ENCODE assay signal across 8 mouse cellular contexts in genomic region chr11:11867971-11868481, GRCm38 (mm10). TPM values are rescaled to one million over a fixed set of nuclear protein-coding genes. Genes with fewer than 3 reads are reported as not detected.
DNase-seq lines count a peak whose midpoint lies in the region; ATAC-seq and TF ChIP-seq lines count a peak whose summit lies in the region.

No protein-coding gene starts in this region.

- no peak for TF ChIP-seq POLR2A in cerebellum, adult 2 months (IDR thresholded peaks at IDR 0.05; ENCODE audit: borderline replicate concordance, insufficient read depth, low read length)

- no peak for TF ChIP-seq CTCF in E14TG2a.4 (conservative IDR thresholded peaks at IDR 0.05; ENCODE audit: low read length)
- TF ChIP-seq CTCF in cerebellum, adult 2 months (IDR thresholded peaks at IDR 0.05; ENCODE audit: borderline replicate concordance, insufficient read depth, low read depth, low read length): no peak

- peak overlapping the region; percentile 21 for H3K4me3 ChIP-seq in E14TG2a.4 (replicated peaks; ENCODE audit: low read length)
- H3K4me3 ChIP-seq in forebrain, embryonic 14.5 days (ENCODE audit: low read depth, low read length): peak overlapping the region; percentile 9
- no peak overlapping the region for H3K4me3 ChIP-seq in liver, embryonic 16.5 days (ENCODE audit: low read depth, low read length)
- H3K4me3 ChIP-seq in cerebellum, adult 2 months (replicated peaks; ENCODE audit: insufficient read depth, low read depth, low read length): no peak overlapping the region

- H3K9me3 ChIP-seq in E14TG2a.4 (ENCODE audit: low read length): no peaks in the 10 kb centered on the region
- H3K9me3 ChIP-seq in forebrain, embryonic 14.5 days (replicated peaks; ENCODE audit: control insufficient read depth, low read length): no peaks in the 10 kb centered on the region
- no peaks in the 10 kb centered on the region for H3K9me3 ChIP-seq in liver, embryonic 16.5 days (replicated peaks; ENCODE audit: control insufficient read depth, low read length)

- H3K4me2 ChIP-seq in forebrain, embryonic 14.5 days (ENCODE audit: low read length): peak overlapping the region; percentile 53
- H3K4me2 ChIP-seq in liver, embryonic 16.5 days (ENCODE audit: low read depth, low read length): peak overlapping the region; percentile 15; the same call in 1 of the 2 replicates

- H3K9ac ChIP-seq in forebrain, embryonic 14.5 days (ENCODE audit: low read length): peak overlapping the region; percentile 58
- no peak overlapping the region for H3K9ac ChIP-seq in liver, embryonic 16.5 days (ENCODE audit: low read depth, low read length)

- H3K27ac ChIP-seq in forebrain, embryonic 14.5 days (ENCODE audit: low read depth, low read length): peak overlapping the region; percentile 82
- H3K27ac ChIP-seq in liver, embryonic 16.5 days (ENCODE audit: low read length): no peak overlapping the region
- no peak overlapping the region for H3K27ac ChIP-seq in cerebellum, adult 2 months (ENCODE audit: insufficient read depth, low read length)

- WGBS in forebrain, embryonic 14.5 days: under 1% methylated on average over 14 of the region's 14 CpGs
- WGBS in liver, embryonic 16.5 days (ENCODE audit: insufficient replicate concordance): 21% methylated on average over 14 of the region's 14 CpGs
- WGBS in cerebellum, adult 2 months: 10% methylated on average over 14 of the region's 14 CpGs

- DNase-seq in frontal cortex, postnatal 10 days (ENCODE audit: low spot score in 2 of 2): no peak
- peak; percentile 93 for DNase-seq in forebrain, embryonic 14.5 days (ENCODE audit: low spot score)
- DNase-seq in cerebellum, adult 2 months: no peak
- DNase-seq in gastrocnemius, postnatal 4 days (ENCODE audit: low spot score in 2 of 2): no peak
- DNase-seq in frontal cortex, postnatal 25 days (ENCODE audit: low spot score in 2 of 2): no peak

- no peaks in the 10 kb centered on the region for H3K27me3 ChIP-seq in E14TG2a.4 (ENCODE audit: insufficient read depth, low read length)
- no peaks in the 10 kb centered on the region for H3K27me3 ChIP-seq in forebrain, embryonic 14.5 days (replicated peaks; ENCODE audit: control insufficient read depth, insufficient read depth, low read length)
- H3K27me3 ChIP-seq in liver, embryonic 16.5 days (ENCODE audit: control insufficient read depth, insufficient read depth, low read depth, low read length): no peaks in the 10 kb centered on the region
- H3K27me3 ChIP-seq in cerebellum, adult 2 months (ENCODE audit: control insufficient read depth, insufficient read depth, low read length): no peaks in the 10 kb centered on the region

- ATAC-seq in frontal cortex, adult (ENCODE audit: low TSS enrichment): peak; percentile 67
- ATAC-seq in forebrain, embryonic 14.5 days: peak; percentile 94
- ATAC-seq in liver, embryonic 16.5 days (ENCODE audit: low read depth): peak; percentile 75; the same call in 1 of the 2 replicates

- peaks cover 36% of the 10 kb centered on the region for H3K4me1 ChIP-seq in E14TG2a.4 (replicated peaks; ENCODE audit: low read depth, low read length)
- peaks cover 21% of the 10 kb centered on the region for H3K4me1 ChIP-seq in forebrain, embryonic 14.5 days (ENCODE audit: control insufficient read depth, insufficient read depth, low read length)
- H3K4me1 ChIP-seq in liver, embryonic 16.5 days (ENCODE audit: control insufficient read depth, low read depth, low read length): peaks cover 8% of the 10 kb centered on the region
- H3K4me1 ChIP-seq in cerebellum, adult 2 months (ENCODE audit: control insufficient read depth, insufficient read depth, low read length): no peaks in the 10 kb centered on the region

- H3K36me3 ChIP-seq in E14TG2a.4 (ENCODE audit: insufficient read depth, low read length): no peaks in the 10 kb centered on the region
- H3K36me3 ChIP-seq in forebrain, embryonic 14.5 days (ENCODE audit: control insufficient read depth, insufficient read depth, low read length): no peaks in the 10 kb centered on the region
- H3K36me3 ChIP-seq in liver, embryonic 16.5 days (ENCODE audit: control insufficient read depth, insufficient read depth): no peaks in the 10 kb centered on the region

RNA-seq across cellular contexts. Expression of gene Ddc, which starts 29.9 kb away (rescaled TPM):
- 7.3 TPM in 2 replicates for polyA plus RNA-seq in forebrain, embryonic 14.5 days (2014; fragmentation: Nextera tagmentation; extraction: Ambion mirVana)
- polyA plus RNA-seq in liver, embryonic 16.5 days (2015; fragmentation: Nextera tagmentation; extraction: Ambion mirVana): 13.5 and 16.3 TPM in 2 replicates
- polyA plus RNA-seq in cerebellum, adult 2 months (2012; rRNA removed): 11.0 and 13.1 TPM in 2 replicates
- total RNA-seq in gastrocnemius, postnatal 4 days (2021): 10 to 100 TPM; 60.0 to 67.4 TPM

RNA-seq across cellular contexts. Expression of gene Fignl1, which starts 59.3 kb away (rescaled TPM):
- polyA plus RNA-seq in forebrain, embryonic 14.5 days (2014; fragmentation: Nextera tagmentation; extraction: Ambion mirVana): 38.2 and 40.2 TPM in 2 replicates
- 76.2 and 90.8 TPM in 2 replicates for polyA plus RNA-seq in liver, embryonic 16.5 days (2015; fragmentation: Nextera tagmentation; extraction: Ambion mirVana)
- 0.65 TPM in 2 replicates for polyA plus RNA-seq in cerebellum, adult 2 months (2012; rRNA removed)
- total RNA-seq in gastrocnemius, postnatal 4 days (2021): 10 to 100 TPM; 10.3 to 12.1 TPM

Comparison
In these comparisons a context has a peak if more than half of its experiments do, and no peak if none do; other contexts are left out.
1. H3K4me3 ChIP-seq: peak in E14TG2a.4 (single experiment) and forebrain, embryonic 14.5 days (single experiment); none in liver, embryonic 16.5 days (single experiment) and cerebellum, adult 2 months (single experiment).
2. RNA of gene Fignl1, which starts 59.3 kb away (polyA plus RNA-seq): 76.2 to 90.8 TPM in liver, embryonic 16.5 days and 38.2 to 40.2 TPM in forebrain, embryonic 14.5 days; 0.65 TPM in cerebellum, adult 2 months; every median in the first group is over 10 times any median in the second.
3. Peak in every context shown above with its lines, with median percentiles within 50 percentile points of each other: ATAC-seq.